Mouse (Mus musculus): Measurements from ENCODE around the gene Rab3gap2. TPM values are rescaled to one million over a fixed set of nuclear protein-coding genes. Genes with fewer than 3 reads are reported as not detected.
A peak's percentile ranks its signal among the peaks of the same experiment; 100 is the strongest.

Rab3gap2 gene
- polyA plus RNA-seq, 1 experiment from 2014 or later, result 24.0 TPM

DNA sequence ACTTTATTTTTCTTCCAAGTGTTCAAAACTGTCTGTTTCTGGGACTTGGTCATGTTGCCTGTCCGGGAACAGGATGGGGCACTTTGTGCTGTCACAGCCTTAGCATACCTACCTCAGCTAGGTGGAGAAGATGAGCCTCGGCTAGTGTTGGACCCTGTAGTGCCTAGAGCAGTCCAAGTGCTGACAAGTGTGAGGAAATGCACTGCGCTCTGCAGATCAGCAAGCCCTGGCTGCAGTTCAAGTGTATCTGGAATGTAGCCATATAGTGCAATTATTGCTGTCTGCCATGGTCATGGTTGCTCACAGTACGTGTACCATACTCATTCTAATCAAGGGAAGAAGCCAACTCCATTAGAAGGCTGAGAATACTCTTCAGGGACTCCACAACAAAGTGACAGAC is 80.8 kb downstream of the Rab3gap2 start:
- Histone ChIP-seq H3K4me1 (ENCODE audit: control insufficient read depth, insufficient read depth, low read length) (no peaks in the 10 kb centered on the region), H3K36me3 (ENCODE audit: control insufficient read depth, insufficient read depth, low read length) (peaks cover 51% of the 10 kb centered on the region), H3K9ac (ENCODE audit: low read length) (no peak overlapping the region), H3K27ac (ENCODE audit: low read length) (0 out of 2 replicates have a peak overlapping the region, but pooled peaks have one; percentile 1), H3K27me3 (ENCODE audit: control insufficient read depth, insufficient read depth, low read length) (no peaks in the 10 kb centered on the region), H3K4me3 (replicated peaks; ENCODE audit: low read length) (no peak overlapping the region), H3K9me3 (replicated peaks; ENCODE audit: control insufficient read depth, low read length) (no peaks in the 10 kb centered on the region), H3K4me2 (ENCODE audit: low read depth, low read length) (no peak overlapping the region)
- WGBS, result 59% methylated on average over 4 of the region's 4 CpGs
- ATAC-seq (ENCODE audit: insufficient read depth, low FRiP score), result 0 out of 2 replicates have a peak, but pooled peaks have one; percentile 41

DNA sequence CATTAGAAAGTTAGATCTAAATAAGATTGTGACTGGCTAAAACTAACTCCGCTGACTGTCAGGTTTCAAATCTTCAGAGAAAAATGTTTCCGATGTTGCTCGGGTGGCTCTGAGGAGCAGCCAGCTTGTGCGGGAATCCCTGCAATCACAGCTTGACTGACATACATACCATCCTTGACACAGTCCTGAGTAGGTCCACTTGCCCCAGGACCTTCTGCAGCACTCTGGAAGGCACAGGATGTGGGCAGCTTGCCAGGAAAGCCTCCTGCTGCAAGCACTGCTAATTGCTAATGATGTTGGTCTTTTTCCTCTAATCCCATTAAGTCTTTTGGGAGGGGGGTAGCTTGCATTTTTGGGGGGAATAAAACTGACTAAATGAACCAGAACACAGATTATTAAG is 81.3 kb downstream of the Rab3gap2 start:
- 0 out of 2 replicates have a peak overlapping the region, but pooled peaks have one; percentile 1 for H3K27ac ChIP-seq (ENCODE audit: low read length)
- no peak overlapping the region for H3K4me2 ChIP-seq (ENCODE audit: low read depth, low read length)
- no peak overlapping the region for H3K4me3 ChIP-seq (replicated peaks; ENCODE audit: low read length)

DNA sequence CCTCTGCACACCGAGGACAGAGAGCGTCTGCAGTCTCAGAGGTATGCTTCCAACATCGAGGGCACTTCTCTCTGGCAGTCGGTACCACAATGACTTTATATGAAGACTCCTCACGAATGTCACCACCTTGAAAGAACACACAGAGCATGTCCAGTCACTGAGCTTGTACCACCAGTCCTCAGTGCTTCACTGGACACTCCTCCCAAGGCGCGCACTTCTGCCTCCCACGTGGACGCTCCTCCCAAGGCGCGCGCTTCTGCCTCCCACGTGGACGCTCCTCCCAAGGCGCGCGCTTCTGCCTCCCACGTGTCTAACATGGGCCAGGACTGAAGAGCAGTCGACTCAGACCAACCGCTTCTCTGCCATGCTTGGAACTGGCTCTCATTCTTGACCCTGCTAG is 83.1 kb downstream of the Rab3gap2 start:
- Histone ChIP-seq H3K4me2 (ENCODE audit: low read depth, low read length) (no peak overlapping the region), H3K4me1 (ENCODE audit: control insufficient read depth, insufficient read depth, low read length) (no peaks in the 10 kb centered on the region), H3K27me3 (ENCODE audit: control insufficient read depth, insufficient read depth, low read length) (no peaks in the 10 kb centered on the region), H3K9me3 (replicated peaks; ENCODE audit: control insufficient read depth, low read length) (no peaks in the 10 kb centered on the region), H3K27ac (ENCODE audit: low read length) (no peak overlapping the region), H3K36me3 (ENCODE audit: control insufficient read depth, insufficient read depth, low read length) (peaks cover 44% of the 10 kb centered on the region), H3K4me3 (replicated peaks; ENCODE audit: low read length) (no peak overlapping the region), H3K9ac (ENCODE audit: low read length) (no peak overlapping the region)
- 93% methylated on average over 20 of the region's 20 CpGs for WGBS
- no peak for ATAC-seq (ENCODE audit: insufficient read depth, low FRiP score)

More for the DNA sequence above, 81.3 kb downstream of the Rab3gap2 start:
- Histone ChIP-seq H3K4me1 (ENCODE audit: control insufficient read depth, insufficient read depth, low read length) (no peaks in the 10 kb centered on the region), H3K36me3 (ENCODE audit: control insufficient read depth, insufficient read depth, low read length) (peaks cover 47% of the 10 kb centered on the region), H3K9ac (ENCODE audit: low read length) (no peak overlapping the region), H3K9me3 (replicated peaks; ENCODE audit: control insufficient read depth, low read length) (no peaks in the 10 kb centered on the region), H3K27me3 (ENCODE audit: control insufficient read depth, insufficient read depth, low read length) (no peaks in the 10 kb centered on the region)
- ATAC-seq (ENCODE audit: insufficient read depth, low FRiP score), result no peak
- 77% methylated on average over 4 of the region's 4 CpGs for WGBS

DNA sequence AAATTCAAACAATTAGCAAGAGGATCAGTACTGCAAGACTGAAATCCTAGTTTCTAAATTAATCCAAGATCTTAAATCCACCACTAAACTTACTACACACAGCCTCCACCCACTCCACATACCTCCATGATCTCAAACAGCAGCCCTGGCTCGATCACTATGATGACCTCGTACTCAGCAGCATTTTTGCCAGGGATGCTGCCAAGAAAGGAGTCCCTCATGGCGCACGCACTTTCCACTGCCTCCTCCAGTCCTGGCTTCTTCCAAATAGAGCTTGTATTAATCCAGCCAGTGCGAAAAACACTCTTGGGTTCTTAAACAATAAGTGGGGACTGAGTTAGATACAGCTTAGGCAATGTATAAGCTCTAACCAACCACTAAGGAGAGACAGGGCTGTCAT is 85.3 kb downstream of the Rab3gap2 start:
- peaks cover 39% of the 10 kb centered on the region for H3K36me3 ChIP-seq (ENCODE audit: control insufficient read depth, insufficient read depth, low read length)
- H3K4me1 ChIP-seq (ENCODE audit: control insufficient read depth, insufficient read depth, low read length), result no peaks in the 10 kb centered on the region
- H3K9me3 ChIP-seq (replicated peaks; ENCODE audit: control insufficient read depth, low read length), result no peaks in the 10 kb centered on the region
- H3K4me3 ChIP-seq (replicated peaks; ENCODE audit: low read length), result no peak overlapping the region
- H3K9ac ChIP-seq (ENCODE audit: low read length), result no peak overlapping the region
- WGBS, result 70% methylated on average over 5 of the region's 5 CpGs
- no peaks in the 10 kb centered on the region for H3K27me3 ChIP-seq (ENCODE audit: control insufficient read depth, insufficient read depth, low read length)
- no peak overlapping the region for H3K27ac ChIP-seq (ENCODE audit: low read length)
- no peak for ATAC-seq (ENCODE audit: insufficient read depth, low FRiP score)
- no peak overlapping the region for H3K4me2 ChIP-seq (ENCODE audit: low read depth, low read length)

DNA sequence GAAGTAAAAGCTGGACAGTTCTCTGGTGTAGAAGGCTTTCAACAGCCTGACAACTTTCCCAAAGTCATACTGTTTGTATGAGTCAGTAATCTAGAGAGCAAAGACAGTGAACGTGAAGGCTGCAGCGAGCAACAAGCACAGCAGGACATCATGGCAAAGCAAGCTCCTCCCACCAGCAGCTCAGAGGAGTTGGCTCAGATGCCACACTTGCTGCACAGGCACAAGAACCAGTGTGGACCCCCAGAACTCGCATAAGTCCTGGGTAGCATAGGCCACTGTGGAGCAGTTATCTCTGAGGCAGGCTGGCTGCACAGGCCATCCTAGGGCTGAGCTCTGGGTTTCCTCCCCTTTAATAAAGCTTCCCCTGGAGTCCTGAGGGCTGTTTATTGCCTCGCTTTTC is 87.4 kb downstream of the Rab3gap2 start:
- no peak overlapping the region for H3K27ac ChIP-seq (ENCODE audit: low read length)
- H3K4me3 ChIP-seq (replicated peaks; ENCODE audit: low read length), result no peak overlapping the region
- no peaks in the 10 kb centered on the region for H3K27me3 ChIP-seq (ENCODE audit: control insufficient read depth, insufficient read depth, low read length)
- H3K9me3 ChIP-seq (replicated peaks; ENCODE audit: control insufficient read depth, low read length), result no peaks in the 10 kb centered on the region
- H3K4me2 ChIP-seq (ENCODE audit: low read depth, low read length), result no peak overlapping the region
- 87% methylated on average over 4 of the region's 4 CpGs for WGBS
- no peak for ATAC-seq (ENCODE audit: insufficient read depth, low FRiP score)
- H3K9ac ChIP-seq (ENCODE audit: low read length), result no peak overlapping the region
- H3K4me1 ChIP-seq (ENCODE audit: control insufficient read depth, insufficient read depth, low read length), result no peaks in the 10 kb centered on the region
- peaks cover 28% of the 10 kb centered on the region for H3K36me3 ChIP-seq (ENCODE audit: control insufficient read depth, insufficient read depth, low read length)

DNA sequence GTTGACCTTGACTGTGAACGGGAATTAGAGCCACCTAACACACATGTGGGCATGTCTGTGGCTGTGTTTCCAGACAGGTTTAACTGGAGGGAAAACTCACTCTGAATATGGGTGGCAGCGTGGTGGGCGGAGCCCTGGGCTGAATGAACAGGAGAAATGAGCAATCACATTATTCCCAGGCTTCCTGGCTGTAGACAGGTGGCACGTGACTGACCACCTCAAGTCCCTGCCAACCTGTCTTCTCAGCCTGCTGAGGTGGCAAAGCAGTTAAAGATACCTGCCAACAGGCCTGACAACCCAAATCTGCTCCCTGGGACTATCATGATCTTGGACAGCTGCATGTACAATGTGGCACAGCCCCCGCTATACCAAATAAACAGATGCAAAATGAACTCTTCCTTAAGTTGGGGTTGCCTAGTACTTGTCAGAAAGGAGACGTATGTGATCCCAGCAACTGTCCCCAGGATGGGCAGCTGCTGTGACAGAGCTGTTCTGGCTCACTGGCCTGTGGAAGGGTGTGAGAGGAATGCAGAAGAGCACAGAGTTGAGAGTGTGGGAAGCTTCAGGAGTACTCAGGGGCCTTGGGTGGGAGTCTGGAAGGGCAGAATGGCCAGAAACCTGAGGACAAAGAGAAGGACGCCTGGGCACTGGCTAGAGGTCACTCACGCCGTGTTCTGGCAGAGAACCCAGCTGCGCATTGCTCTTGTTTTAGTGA is 88.9 kb downstream of the Rab3gap2 start:
- WGBS, result 86% methylated on average over 10 of the region's 10 CpGs
- peaks cover 16% of the 10 kb centered on the region for H3K36me3 ChIP-seq (ENCODE audit: control insufficient read depth, insufficient read depth, low read length)
- no peak overlapping the region for H3K27ac ChIP-seq (ENCODE audit: low read length)

DNA sequence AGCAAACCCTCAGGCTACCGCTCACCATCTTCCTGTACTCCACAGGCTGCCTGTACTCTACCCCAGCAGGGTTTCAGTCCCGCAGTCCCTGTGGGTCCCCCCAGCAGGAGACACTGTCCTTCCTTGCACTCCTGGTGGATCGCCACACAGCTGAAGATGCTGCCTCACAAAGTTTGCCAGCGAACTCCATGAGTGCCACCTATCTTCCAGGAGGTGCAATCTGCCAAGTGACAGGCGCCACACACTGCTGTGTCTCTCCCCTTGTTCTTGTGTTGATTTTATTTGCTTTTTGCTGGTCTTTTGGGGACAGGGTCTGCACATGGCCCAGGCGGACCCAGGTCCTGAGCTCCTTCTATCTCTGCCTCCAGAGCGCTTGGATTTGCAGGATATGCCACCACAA is 92.9 kb downstream of the Rab3gap2 start:
- no peak overlapping the region for H3K27ac ChIP-seq (ENCODE audit: low read length)
- WGBS, result 89% methylated on average over 7 of the region's 7 CpGs
- H3K4me1 ChIP-seq (ENCODE audit: control insufficient read depth, insufficient read depth, low read length), result no peaks in the 10 kb centered on the region
- H3K9ac ChIP-seq (ENCODE audit: low read length), result no peak overlapping the region
- no peak overlapping the region for H3K4me2 ChIP-seq (ENCODE audit: low read depth, low read length)
- no peaks in the 10 kb centered on the region for H3K9me3 ChIP-seq (replicated peaks; ENCODE audit: control insufficient read depth, low read length)
- H3K4me3 ChIP-seq (replicated peaks; ENCODE audit: low read length), result no peak overlapping the region
- no peaks in the 10 kb centered on the region for H3K27me3 ChIP-seq (ENCODE audit: control insufficient read depth, insufficient read depth, low read length)
- no peak for ATAC-seq (ENCODE audit: insufficient read depth, low FRiP score)
- 0 out of 2 replicates have a peak, but pooled peaks cover 6% of the 10 kb centered on the region for H3K36me3 ChIP-seq (ENCODE audit: control insufficient read depth, insufficient read depth, low read length)

More for the DNA sequence above, 88.9 kb downstream of the Rab3gap2 start:
- Histone ChIP-seq H3K4me3 (replicated peaks; ENCODE audit: low read length) (no peak overlapping the region), H3K9me3 (replicated peaks; ENCODE audit: control insufficient read depth, low read length) (no peaks in the 10 kb centered on the region), H3K9ac (ENCODE audit: low read length) (no peak overlapping the region), H3K4me1 (ENCODE audit: control insufficient read depth, insufficient read depth, low read length) (no peaks in the 10 kb centered on the region), H3K4me2 (ENCODE audit: low read depth, low read length) (no peak overlapping the region), H3K27me3 (ENCODE audit: control insufficient read depth, insufficient read depth, low read length) (no peaks in the 10 kb centered on the region)
- ATAC-seq (ENCODE audit: insufficient read depth, low FRiP score), result no peak

DNA sequence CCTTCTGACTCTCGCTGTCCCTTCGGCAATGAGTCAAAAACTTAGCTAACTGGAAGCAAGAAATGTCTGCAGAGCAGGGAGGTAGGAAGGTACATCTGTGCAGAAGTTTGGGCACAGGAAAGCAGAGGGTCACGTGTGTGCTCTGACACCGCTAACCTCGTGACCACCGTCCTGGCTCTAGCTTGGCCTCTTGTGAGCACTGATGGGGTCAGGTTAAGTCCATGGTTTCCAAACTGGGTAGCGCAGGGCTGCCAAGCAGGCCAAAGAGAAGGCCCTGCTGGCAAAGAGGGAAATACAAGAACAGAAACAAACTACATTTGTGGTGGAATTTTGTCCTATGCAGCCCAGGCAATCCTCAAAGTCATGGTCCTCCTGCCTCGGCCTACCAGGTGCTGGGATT is 94.6 kb downstream of the Rab3gap2 start:
- Histone ChIP-seq H3K9ac (ENCODE audit: low read length) (no peak overlapping the region), H3K27me3 (ENCODE audit: control insufficient read depth, insufficient read depth, low read length) (no peaks in the 10 kb centered on the region), H3K4me3 (replicated peaks; ENCODE audit: low read length) (no peak overlapping the region), H3K27ac (ENCODE audit: low read length) (no peak overlapping the region), H3K4me1 (ENCODE audit: control insufficient read depth, insufficient read depth, low read length) (no peaks in the 10 kb centered on the region), H3K4me2 (ENCODE audit: low read depth, low read length) (no peak overlapping the region), H3K9me3 (replicated peaks; ENCODE audit: control insufficient read depth, low read length) (no peaks in the 10 kb centered on the region), H3K36me3 (ENCODE audit: control insufficient read depth, insufficient read depth, low read length) (peaks cover 9% of the 10 kb centered on the region)
- no peak for ATAC-seq (ENCODE audit: insufficient read depth, low FRiP score)
- WGBS, result 91% methylated on average over 8 of the region's 8 CpGs

DNA sequence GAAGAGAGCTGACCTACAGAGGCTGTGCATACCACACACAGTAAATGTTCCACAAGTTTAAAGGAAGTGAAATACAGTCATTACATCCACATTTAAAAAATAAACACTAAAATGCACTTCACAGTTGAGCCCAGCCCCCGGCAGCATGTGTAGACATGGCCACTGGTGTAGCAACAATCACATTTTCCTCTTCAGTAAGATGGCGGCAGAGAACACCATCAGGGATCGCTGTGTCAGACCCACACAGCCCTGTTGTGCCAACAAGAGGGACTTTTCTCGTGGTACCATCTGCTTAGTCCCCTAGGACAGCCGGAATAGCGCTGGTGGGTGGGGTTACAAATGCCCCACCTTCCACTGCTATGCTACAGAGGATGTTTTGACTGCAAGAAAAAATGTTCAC is 98.9 kb downstream of the Rab3gap2 start:
- H3K9ac ChIP-seq (ENCODE audit: low read length), result no peak overlapping the region
- H3K27ac ChIP-seq (ENCODE audit: low read length), result no peak overlapping the region
- H3K36me3 ChIP-seq (ENCODE audit: control insufficient read depth, insufficient read depth, low read length), result peaks cover 21% of the 10 kb centered on the region
- no peaks in the 10 kb centered on the region for H3K27me3 ChIP-seq (ENCODE audit: control insufficient read depth, insufficient read depth, low read length)
- no peak overlapping the region for H3K4me2 ChIP-seq (ENCODE audit: low read depth, low read length)
- H3K4me3 ChIP-seq (replicated peaks; ENCODE audit: low read length), result no peak overlapping the region
- no peaks in the 10 kb centered on the region for H3K4me1 ChIP-seq (ENCODE audit: control insufficient read depth, insufficient read depth, low read length)
- WGBS, result 86% methylated on average over 6 of the region's 6 CpGs
- no peaks in the 10 kb centered on the region for H3K9me3 ChIP-seq (replicated peaks; ENCODE audit: control insufficient read depth, low read length)
- ATAC-seq (ENCODE audit: insufficient read depth, low FRiP score), result no peak

Measured in stomach, embryonic 16.5 days (tissue).